Mouse (Mus musculus): ENCODE measurements around the gene BC048507. TPM values are rescaled to one million over a fixed set of nuclear protein-coding genes. Genes with fewer than 3 reads are reported as not detected.

The BC048507 gene
- not detected in 2 replicates for polyA plus RNA-seq (2015; fragmentation: Nextera tagmentation; extraction: Ambion mirVana)

GRCm38 (mm10) chr13:67863026-67863425, at the start of gene BC048507:
BC048507 (plus strand) TSS chr13:67863326.

GRCm38 (mm10) chr13:67813710-67814660, 49.1 kb upstream of the BC048507 start, which contains the start of gene Zfp273:
Zfp273 (plus strand) TSS chr13:67813740.

GRCm38 (mm10) chr13:67830911-67831336, 32.2 kb upstream of the BC048507 start, which contains the start of gene Gm10037:
Gm10037 (plus strand) TSS chr13:67831106.

Other genes with a start within 250 kb of the BC048507 start
- 0.70 TPM in 1 of 2 replicates, not detected in the other for gene Gm49345, start 225.6 kb upstream of the BC048507 start, polyA plus RNA-seq (2015; fragmentation: Nextera tagmentation; extraction: Ambion mirVana)
- gene Zfp729a, start 225.5 kb upstream of the BC048507 start, polyA plus RNA-seq (2015; fragmentation: Nextera tagmentation; extraction: Ambion mirVana): 1.1 and 1.5 TPM in 2 replicates
- 5.9 and 6.5 TPM in 2 replicates for gene Zfp738, start 176.3 kb upstream of the BC048507 start, polyA plus RNA-seq (2015; fragmentation: Nextera tagmentation; extraction: Ambion mirVana)
- gene Zfp65, start 134.2 kb upstream of the BC048507 start, polyA plus RNA-seq (2015; fragmentation: Nextera tagmentation; extraction: Ambion mirVana): 2.1 and 2.9 TPM in 2 replicates
- 2.0 and 2.3 TPM in 2 replicates for gene Zfp85, start 108.1 kb upstream of the BC048507 start, polyA plus RNA-seq (2015; fragmentation: Nextera tagmentation; extraction: Ambion mirVana)
- 0.45 and 0.72 TPM in 2 replicates for gene Zfp493, start 83.6 kb upstream of the BC048507 start, polyA plus RNA-seq (2015; fragmentation: Nextera tagmentation; extraction: Ambion mirVana)
- 2.0 and 2.8 TPM in 2 replicates for gene Zfp273, start 49.6 kb upstream of the BC048507 start, polyA plus RNA-seq (2015; fragmentation: Nextera tagmentation; extraction: Ambion mirVana)
- gene Gm10037, start 32.2 kb upstream of the BC048507 start, polyA plus RNA-seq (2015; fragmentation: Nextera tagmentation; extraction: Ambion mirVana): 0.71 and 1.5 TPM in 2 replicates